Mouse (Mus musculus): ENCODE results near the gene Rhod. TPM values are rescaled to one million over a fixed set of nuclear protein-coding genes. Genes with fewer than 3 reads are reported as not detected.
"Not testable (repeated sequence)": the region's sequence is repeated elsewhere in the genome, so short reads cannot be mapped to it uniquely, and the experiment has no call there.

Gene Rhod
- polyA plus RNA-seq, 1 experiment: not detected

DNA sequence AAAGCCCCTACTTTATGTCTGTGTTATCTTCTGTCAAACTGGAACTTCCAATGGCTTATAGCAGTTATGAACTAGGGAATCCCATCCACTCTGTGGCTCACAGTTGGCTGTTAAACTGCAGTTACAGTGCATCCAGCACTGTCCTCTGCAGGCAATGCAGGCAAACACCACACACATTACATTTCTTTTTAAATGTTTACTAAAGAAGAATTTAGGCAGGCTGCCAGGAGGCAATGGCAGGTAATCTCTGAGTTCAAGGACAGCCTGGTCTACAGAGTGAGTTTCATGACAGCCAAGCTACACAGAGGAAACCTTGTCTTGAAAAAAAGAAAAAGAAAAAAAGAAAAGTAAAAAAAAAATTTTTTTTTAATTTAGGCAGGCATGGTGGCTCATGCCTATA, 55.9 kb downstream of the Rhod start:
- H3K9me3 ChIP-seq (ENCODE audit: control insufficient read depth, low read length): no peaks in the 10 kb centered on the region
- H3K36me3 ChIP-seq (ENCODE audit: control insufficient read depth): peaks cover 71% of the 10 kb centered on the region
- H3K4me1 ChIP-seq (ENCODE audit: control insufficient read depth): peaks cover 6% of the 10 kb centered on the region
- no peak overlapping the region for H3K4me3 ChIP-seq (replicated peaks)
- TF ChIP-seq GATA1 (IDR thresholded peaks at IDR 0.05; ENCODE audit: low read length): no peak
- TF ChIP-seq TAL1 (IDR thresholded peaks at IDR 0.05; ENCODE audit: low read length): no peak
- no peaks in the 10 kb centered on the region for H3K27me3 ChIP-seq (ENCODE audit: control insufficient read depth)

- not testable (repeated sequence) for H3K4me1 ChIP-seq (ENCODE audit: control insufficient read depth); H3K27me3 ChIP-seq (ENCODE audit: control insufficient read depth); H3K4me3 ChIP-seq (replicated peaks); H3K9me3 ChIP-seq (ENCODE audit: control insufficient read depth, low read length)
- H3K36me3 ChIP-seq (ENCODE audit: control insufficient read depth): peaks cover 69% of the 10 kb centered on the region
Measured at GRCm38 (mm10) chr19:4382303-4382702, 56.9 kb downstream of the Rhod start.

Other genes with a start within 250 kb of the Rhod start
- gene Tbc1d10c, start 248.1 kb downstream of the Rhod start, polyA plus RNA-seq (2012): 0.18 and 0.22 TPM in 2 replicates
- 42.7 and 52.0 TPM in 2 replicates for gene Ppp1ca, start 247.4 kb downstream of the Rhod start, polyA plus RNA-seq (2012)
- gene Rad9a, start 237.8 kb downstream of the Rhod start, polyA plus RNA-seq (2012): 2.6 and 3.9 TPM in 2 replicates
- not detected in 2 replicates for gene Clcf1, start 225.2 kb downstream of the Rhod start, polyA plus RNA-seq (2012)
- 0.22 TPM in 1 of 2 replicates, not detected in the other for gene AC109138.7, start 225.1 kb downstream of the Rhod start, polyA plus RNA-seq (2012)
- gene Pold4, start 207.5 kb downstream of the Rhod start, polyA plus RNA-seq (2012): 0.49 and 0.74 TPM in 2 replicates
- 0.19 and 0.24 TPM in 2 replicates for gene Ssh3, start 170.3 kb downstream of the Rhod start, polyA plus RNA-seq (2012)
- gene Ankrd13d, start 156.3 kb downstream of the Rhod start, polyA plus RNA-seq (2012): 0.22 and 0.38 TPM in 2 replicates
- gene Grk2, start 133.2 kb downstream of the Rhod start, polyA plus RNA-seq (2012): 20.9 and 22.2 TPM in 2 replicates
- gene Kdm2a, start 41.1 kb downstream of the Rhod start, polyA plus RNA-seq (2012): 1.3 and 2.7 TPM in 2 replicates
- gene Syt12, start 38.0 kb upstream of the Rhod start, polyA plus RNA-seq (2012): not detected in 2 replicates
- not detected in 2 replicates for gene 2010003K11Rik, start 59.2 kb upstream of the Rhod start, polyA plus RNA-seq (2012)
- 18.5 and 18.7 TPM in 2 replicates for gene Pcx, start 71.0 kb upstream of the Rhod start, polyA plus RNA-seq (2012)
- 0.18 and 0.26 TPM in 2 replicates for gene Lrfn4, start 176.2 kb upstream of the Rhod start, polyA plus RNA-seq (2012)
- 2.8 and 4.5 TPM in 2 replicates for gene Rce1, start 186.2 kb upstream of the Rhod start, polyA plus RNA-seq (2012)